Mouse (Mus musculus): ENCODE measurements around the gene Cdc42ep5. TPM values are rescaled to one million over a fixed set of nuclear protein-coding genes. Genes with fewer than 3 reads are reported as not detected.

The Cdc42ep5 gene
- total RNA-seq, 4 experiments from 2014 or later, result 1.5 to 2.2 (median 2.0) TPM

- DNase-seq (ENCODE audit: low spot score in 2 of 2), result no peak
Observed at GRCm38 (mm10) chr7:4127894-4128293, 36.8 kb downstream of the Cdc42ep5 start.

- DNase-seq (ENCODE audit: low spot score in 2 of 2), result no peak
Observed at GRCm38 (mm10) chr7:4126992-4127785, 37.5 kb downstream of the Cdc42ep5 start.

GRCm38 (mm10) chr7:4125306-4125705 is 39.4 kb downstream of the Cdc42ep5 start:
- no peak for DNase-seq (ENCODE audit: low spot score in 2 of 2)

GRCm38 (mm10) chr7:4124856-4125255 is 39.8 kb downstream of the Cdc42ep5 start:
- DNase-seq (ENCODE audit: low spot score in 2 of 2), result no peak

- DNase-seq (ENCODE audit: low spot score in 2 of 2), result no peak
Observed at GRCm38 (mm10) chr7:4124315-4124759, 40.3 kb downstream of the Cdc42ep5 start.

- no peak for DNase-seq (ENCODE audit: low spot score in 2 of 2)
Observed at GRCm38 (mm10) chr7:4123732-4124131, 40.9 kb downstream of the Cdc42ep5 start.

- DNase-seq (ENCODE audit: low spot score in 2 of 2), result no peak
Observed at GRCm38 (mm10) chr7:4122783-4123182, 41.9 kb downstream of the Cdc42ep5 start.

- no peak for DNase-seq (ENCODE audit: low spot score in 2 of 2)
Observed at GRCm38 (mm10) chr7:4122076-4122768, 42.4 kb downstream of the Cdc42ep5 start.

GRCm38 (mm10) chr7:4119976-4120921 is 44.4 kb downstream of the Cdc42ep5 start:
- DNase-seq (ENCODE audit: low spot score in 2 of 2), result no peak

- no peak for DNase-seq (ENCODE audit: low spot score in 2 of 2)
Observed at GRCm38 (mm10) chr7:4119344-4119902, 45.2 kb downstream of the Cdc42ep5 start, which contains the start of gene Ttyh1. Gene Ttyh1 (plus strand): TSS chr7:4119408.

GRCm38 (mm10) chr7:4117050-4117814 is 47.4 kb downstream of the Cdc42ep5 start:
- DNase-seq (ENCODE audit: low spot score in 2 of 2), result no peak

- DNase-seq (ENCODE audit: low spot score in 2 of 2), result no peak
Observed at GRCm38 (mm10) chr7:4111766-4112165, 52.9 kb downstream of the Cdc42ep5 start.

- DNase-seq (ENCODE audit: low spot score in 2 of 2), result no peak
Observed at GRCm38 (mm10) chr7:4103411-4103810, 61.2 kb downstream of the Cdc42ep5 start.

Other genes with a start within 250 kb of the Cdc42ep5 start
- gene Lilra6, start 249.4 kb downstream of the Cdc42ep5 start, total RNA-seq (2022), result under 1 TPM in 2 of 4 experiments, not detected in 2; 0.17 to 0.19 TPM
- under 1 TPM in 3 of 4 experiments, not detected in 1; 0.21 to 0.43 (median 0.41) TPM for gene Lair1, start 101.7 kb downstream of the Cdc42ep5 start, total RNA-seq (2022)
- 1 to 10 TPM in 1 of 4 experiments, under 1 TPM in 3; 0.18 to 1.3 (median 0.75) TPM for gene Ttyh1, start 45.5 kb downstream of the Cdc42ep5 start, total RNA-seq (2022)
- gene Leng8, start 27.8 kb downstream of the Cdc42ep5 start, total RNA-seq (2022), result 10 to 100 TPM; 23.8 to 30.8 (median 25.8) TPM
- gene Leng9, start 14.5 kb downstream of the Cdc42ep5 start, total RNA-seq (2022), result 1 to 10 TPM; 1.8 to 2.4 (median 2.1) TPM
- gene Lilra5, start 72.9 kb upstream of the Cdc42ep5 start, total RNA-seq (2022), result not detected
- not detected for gene Ncr1, start 172.9 kb upstream of the Cdc42ep5 start, total RNA-seq (2022)
- under 1 TPM in 1 of 4 experiments, not detected in 3; 0.34 TPM for gene Gp6, start 232.9 kb upstream of the Cdc42ep5 start, total RNA-seq (2022)

Data from gastrocnemius, adult 8-10 months (tissue).